16 mouse cellular contexts compared by ENCODE assay signal in genomic region chr4:103056909-103057308, GRCm38 (mm10).
"Had no signal": no experiment of that assay in that cellular context is flagged by ENCODE, and none has a peak within 500 bp of the region (broad histone marks: within the 10 kb centered on the region; RNA-seq: fewer than 3 reads in every experiment).

No protein-coding gene starts in this region.

- DNase-seq: gastrocnemius, adult 2 months; gastrocnemius, postnatal 10 days; gastrocnemius, postnatal 25 days; heart, adult 18-20 months; heart, postnatal 10 days; heart, postnatal 4 days; kidney, adult 18-20 months; kidney, adult 8-10 months; kidney, postnatal 10 days; kidney, postnatal 25 days; kidney, postnatal 4 days; liver had no signal

- ATAC-seq: hindbrain, embryonic 16.5 days; inflammation-experienced regulatory T-cells, adult 6 months; intestine, embryonic 15.5 days; intestine, postnatal 0 days had no signal
